Mouse (Mus musculus): ENCODE measurements at regions not wholly inside any gene's neighbourhood (a gene's known extent, or its start where the extent isn't known, plus 50 kb on each side); places are given as distances from the start of the nearest gene placed in this dataset.

DNA sequence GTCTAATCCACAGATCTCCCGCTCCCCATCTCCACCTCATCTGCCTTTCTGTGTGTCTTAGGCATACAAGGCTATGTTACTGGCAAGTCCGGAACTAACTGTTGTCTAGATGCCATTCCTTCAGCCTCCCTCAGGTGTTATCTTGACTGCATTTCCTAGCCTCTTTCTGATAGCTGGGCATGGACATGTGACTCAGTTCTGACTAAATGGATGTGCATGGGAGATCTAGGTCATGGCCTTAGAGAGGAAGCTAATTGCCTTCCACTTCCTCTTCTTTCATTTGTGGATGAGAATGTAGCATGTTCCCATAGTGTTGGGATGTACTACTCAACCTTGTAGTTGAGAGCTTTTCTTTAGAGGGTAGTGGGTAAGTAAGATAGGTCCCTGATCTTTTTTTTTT is 75.9 kb upstream of the Arhgap32 start:
- no peak for TF ChIP-seq GATA1 (IDR thresholded peaks at IDR 0.05; ENCODE audit: low read length)
- no peak for TF ChIP-seq TAL1 (IDR thresholded peaks at IDR 0.05; ENCODE audit: low read length)
